Mouse (Mus musculus): ENCODE data around the gene Il20rb.

- no peak for TF ChIP-seq CTCF (IDR thresholded peaks at IDR 0.05; ENCODE audit: low read depth, low read length)
- no peak for TF ChIP-seq POLR2A (IDR thresholded peaks at IDR 0.05; ENCODE audit: extremely low read depth, insufficient read depth, low read length)
Observed at GRCm38 (mm10) chr9:100465380-100465779, 21.2 kb downstream of the Il20rb start.
